Mouse (Mus musculus) naive thymus-derived CD4-positive, alpha-beta T cell, adult 2 months (primary cell): ENCODE results near the gene Map3k4.
A peak's percentile ranks its signal among the peaks of the same experiment; 100 is the strongest.
"Not testable (repeated sequence)": the region's sequence is repeated elsewhere in the genome, so short reads cannot be mapped to it uniquely, and the experiment has no call there.

ENCODE experiments used
- DNase-seq: peaks from one replicate; pipeline ENCODE4 v3.0.0-alpha.2; 2011; ENCODE audit warnings: low read depth

Map3k4 gene

GRCm38 (mm10) chr17:12307251-12308135, 11.1 kb downstream of the Map3k4 start:
- DNase-seq, result peak; percentile 83

GRCm38 (mm10) chr17:12304658-12305057, 13.9 kb downstream of the Map3k4 start:
- no peak for DNase-seq

- peak; percentile 82 for DNase-seq
Measured at GRCm38 (mm10) chr17:12300896-12301706, 17.5 kb downstream of the Map3k4 start.

- DNase-seq, result no peak
Measured at GRCm38 (mm10) chr17:12300127-12300675, 18.4 kb downstream of the Map3k4 start.

- DNase-seq, result no peak
Measured at GRCm38 (mm10) chr17:12299371-12299770, 19.2 kb downstream of the Map3k4 start.

- no peak for DNase-seq
Measured at GRCm38 (mm10) chr17:12297978-12298377, 20.6 kb downstream of the Map3k4 start.

GRCm38 (mm10) chr17:12297292-12297691, 21.3 kb downstream of the Map3k4 start:
- DNase-seq, result no peak

- not testable (repeated sequence) for DNase-seq
Measured at GRCm38 (mm10) chr17:12295926-12296325, 22.7 kb downstream of the Map3k4 start.

- DNase-seq, result no peak
Measured at GRCm38 (mm10) chr17:12294424-12294823, 24.2 kb downstream of the Map3k4 start.

- DNase-seq, result no peak
Measured at GRCm38 (mm10) chr17:12293571-12293970, 25.0 kb downstream of the Map3k4 start.

- DNase-seq, result no peak
Measured at GRCm38 (mm10) chr17:12292877-12293276, 25.7 kb downstream of the Map3k4 start.

GRCm38 (mm10) chr17:12292356-12292755, 26.2 kb downstream of the Map3k4 start:
- no peak for DNase-seq

GRCm38 (mm10) chr17:12291151-12291550, 27.4 kb downstream of the Map3k4 start:
- DNase-seq, result no peak

- no peak for DNase-seq
Measured at GRCm38 (mm10) chr17:12290735-12291134, 27.9 kb downstream of the Map3k4 start.

- not testable (repeated sequence) for DNase-seq
Measured at GRCm38 (mm10) chr17:12289836-12290235, 28.8 kb downstream of the Map3k4 start.

- no peak for DNase-seq
Measured at GRCm38 (mm10) chr17:12288871-12289270, 29.7 kb downstream of the Map3k4 start.

- no peak for DNase-seq
Measured at GRCm38 (mm10) chr17:12279810-12280209, 38.8 kb downstream of the Map3k4 start.

- DNase-seq, result no peak
Measured at GRCm38 (mm10) chr17:12278073-12278472, 40.5 kb downstream of the Map3k4 start.

GRCm38 (mm10) chr17:12277297-12277696, 41.3 kb downstream of the Map3k4 start:
- DNase-seq, result no peak

GRCm38 (mm10) chr17:12276496-12277200, 41.9 kb downstream of the Map3k4 start:
- no peak for DNase-seq

GRCm38 (mm10) chr17:12275756-12276155, 42.8 kb downstream of the Map3k4 start:
- no peak for DNase-seq

GRCm38 (mm10) chr17:12273032-12273431, 45.6 kb downstream of the Map3k4 start:
- no peak for DNase-seq
